Mouse (Mus musculus) thymus, postnatal 0 days (tissue): ENCODE measurements around the gene A230072I06Rik. TPM values are rescaled to one million over a fixed set of nuclear protein-coding genes. Genes with fewer than 3 reads are reported as not detected.

ENCODE experiments used
- DNase-seq: peaks from one replicate; pipeline ENCODE4 v3.0.0-alpha.2; 2015; ENCODE audit warnings: low spot score
- polyA plus RNA-seq: library from polyadenylated mRNA; unstranded; fragments of >200 nt; fragmentation: Nextera tagmentation; extraction: Ambion mirVana; gene quantifications from 2 replicates; pipeline ENCODE4 v1.2.1, GENCODE M21; 2015

Gene A230072I06Rik
- polyA plus RNA-seq, 1 experiment from 2014 or later: not detected

DNA sequence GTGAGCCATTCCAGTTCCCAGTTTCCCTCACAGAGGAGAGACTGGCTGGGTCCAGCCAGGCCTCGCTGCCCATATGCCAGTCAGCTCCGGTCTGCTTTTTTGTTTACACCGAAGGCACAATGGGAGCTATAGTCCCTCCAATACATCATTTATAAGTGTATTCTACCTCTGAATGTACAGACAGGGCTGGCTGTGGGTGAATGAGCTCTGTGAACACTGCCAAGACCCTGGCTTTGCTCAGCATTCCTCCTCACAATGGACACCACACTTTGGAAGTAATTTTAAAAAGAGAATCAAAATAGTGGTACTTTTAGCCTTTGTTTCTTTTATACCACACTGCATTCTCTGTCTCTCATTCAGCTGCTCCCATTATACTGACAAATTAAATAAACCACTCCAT lies 44.6 kb downstream of the A230072I06Rik start:
- no peak for DNase-seq

DNA sequence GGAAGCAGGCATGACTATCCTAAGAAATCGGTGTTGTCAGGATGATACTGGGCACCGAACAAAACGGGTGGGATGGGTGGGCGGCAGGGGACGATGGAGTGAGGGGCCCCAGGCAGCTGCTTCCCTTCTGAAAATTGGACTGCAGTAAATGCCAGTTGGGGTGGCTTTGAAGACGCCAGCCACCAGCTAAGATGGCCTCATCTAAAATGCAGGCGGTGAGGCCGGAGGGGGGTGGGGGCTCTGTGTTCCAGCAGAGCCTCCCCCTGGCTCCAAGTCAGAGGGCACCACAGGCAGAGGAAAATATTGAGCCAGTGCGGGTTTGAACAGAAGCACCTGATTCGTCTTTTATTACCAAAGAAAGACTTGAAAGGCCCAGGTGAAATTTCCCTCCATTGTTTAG lies 45.9 kb downstream of the A230072I06Rik start:
- no peak for DNase-seq

DNA sequence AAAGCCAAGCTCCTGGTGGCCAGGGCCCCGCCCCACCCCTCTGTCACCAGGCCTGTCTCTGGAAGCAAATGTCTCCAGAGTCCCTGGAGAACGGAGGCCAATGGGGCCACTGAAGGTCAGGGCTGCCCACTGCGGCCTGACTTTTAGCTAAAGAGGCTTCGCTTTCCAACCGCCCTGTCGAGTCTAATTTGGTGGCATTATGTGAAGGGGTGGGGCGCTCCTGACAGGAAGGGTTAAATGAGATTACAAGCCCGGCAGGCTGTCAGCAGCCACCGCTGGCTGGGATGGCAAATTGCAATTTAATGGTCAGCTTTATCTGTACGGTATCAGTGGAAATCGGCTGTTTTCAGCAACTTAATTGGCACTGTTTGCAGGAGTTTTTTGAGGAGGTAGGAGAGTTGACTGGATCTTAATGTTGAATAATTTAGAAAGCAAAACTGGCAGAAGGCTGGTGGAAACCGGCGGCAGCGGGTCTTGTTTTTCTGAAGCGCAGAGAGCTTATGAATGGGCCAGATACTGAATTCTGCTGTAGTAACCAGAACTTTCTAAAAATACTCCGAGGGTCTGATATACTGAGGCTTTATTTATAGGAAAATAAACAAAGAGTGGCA lies 46.5 kb downstream of the A230072I06Rik start:
- no peak for DNase-seq

DNA sequence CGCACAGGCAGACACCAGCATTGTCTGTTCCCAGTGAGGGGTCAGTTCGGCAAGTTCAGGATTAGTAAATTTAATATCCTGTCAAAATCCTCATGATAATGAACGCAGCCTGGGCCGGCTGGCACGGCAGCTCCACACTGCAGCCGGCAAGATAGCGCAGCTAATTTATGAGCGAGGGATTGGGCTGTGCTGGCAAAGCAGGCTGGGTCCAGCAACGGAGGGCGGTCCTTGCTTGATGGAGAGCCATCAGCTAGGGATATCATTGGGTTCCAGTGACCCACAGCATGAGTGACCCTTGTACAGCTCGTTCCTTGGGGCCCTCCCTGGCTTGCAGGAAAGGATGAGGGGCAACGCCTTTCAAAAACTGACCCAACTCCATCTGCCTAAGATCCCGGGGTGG lies 48.6 kb downstream of the A230072I06Rik start:
- DNase-seq: no peak

DNA sequence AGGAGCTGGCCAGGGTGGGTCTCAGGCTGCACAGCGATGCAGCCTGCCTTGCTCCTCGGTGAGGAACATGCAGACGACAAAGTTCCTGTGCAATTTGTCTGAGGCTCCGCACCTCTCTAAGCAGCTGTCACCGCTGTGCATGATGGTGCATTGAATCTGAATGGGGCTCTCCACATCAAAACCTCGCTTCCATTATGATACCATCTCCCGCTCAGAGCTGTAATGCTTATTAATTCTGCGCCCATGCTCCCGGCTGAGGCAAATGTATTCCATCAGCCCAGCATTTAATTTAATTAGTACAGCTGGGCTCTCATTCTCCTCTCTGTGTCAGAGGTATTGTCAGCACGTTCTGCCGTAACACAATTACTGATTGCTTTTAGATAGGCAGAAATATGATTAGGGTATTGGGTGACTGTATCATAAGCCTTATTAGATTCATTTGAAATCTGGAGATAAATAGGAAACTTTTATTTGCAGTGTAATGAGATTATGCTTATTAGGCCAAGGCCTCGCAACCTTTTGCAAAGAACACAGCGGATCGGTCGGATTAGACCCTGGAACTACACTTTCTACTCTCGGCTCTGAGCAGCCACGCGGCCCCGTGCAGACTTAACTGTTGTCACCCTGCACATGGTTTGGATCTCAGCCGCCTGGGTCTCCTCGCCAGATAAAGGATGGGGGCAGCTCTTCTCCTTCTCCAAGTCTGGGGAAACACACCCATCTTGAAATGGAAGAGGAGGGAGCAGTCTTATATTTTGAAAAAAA lies 49.3 kb downstream of the A230072I06Rik start:
- no peak for DNase-seq

- no peak for DNase-seq
Measured at GRCm38 (mm10) chr8:12328476-12328875, 49.9 kb downstream of the A230072I06Rik start.

- no peak for DNase-seq
Measured at GRCm38 (mm10) chr8:12330066-12330465, 51.4 kb downstream of the A230072I06Rik start.

Other genes with a start within 250 kb of the A230072I06Rik start
- not detected in 2 replicates for gene Sox1, start 116.5 kb downstream of the A230072I06Rik start, polyA plus RNA-seq